Mouse (Mus musculus) WW6 (cell line): ENCODE results near the gene Cacnb3.
"Not testable (repeated sequence)": the region's sequence is repeated elsewhere in the genome, so short reads cannot be mapped to it uniquely, and the experiment has no call there.

Experiments
- DNase-seq: peaks from one replicate; pipeline ENCODE4 v3.0.0-alpha.2; 2013; ENCODE audit warnings: low read depth, low spot score

The Cacnb3 gene

DNA sequence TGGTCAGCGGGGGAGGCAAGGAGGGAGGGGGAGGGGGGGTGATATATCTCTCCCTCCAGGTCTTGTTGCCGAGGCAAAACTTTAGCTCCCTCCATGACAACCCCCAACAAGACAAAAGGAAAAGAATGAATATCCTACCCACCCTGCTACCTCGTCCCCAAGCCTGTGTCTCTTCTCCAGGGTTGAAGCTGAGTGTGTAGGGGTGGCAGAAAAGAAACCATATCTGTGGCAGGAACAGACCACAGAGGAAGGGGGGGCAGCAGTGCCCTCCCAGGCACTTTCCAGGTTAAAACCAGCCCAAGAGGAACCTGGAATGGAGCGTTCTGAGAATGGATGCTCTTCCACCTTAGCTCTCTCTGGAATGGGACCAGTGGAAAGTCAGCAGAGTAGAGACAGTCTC, at the start of gene Cacnb3:
TSS of gene Cacnb3 (plus strand) at position 301 of the 400 bp plus-strand sequence.
- DNase-seq = no peak

DNA sequence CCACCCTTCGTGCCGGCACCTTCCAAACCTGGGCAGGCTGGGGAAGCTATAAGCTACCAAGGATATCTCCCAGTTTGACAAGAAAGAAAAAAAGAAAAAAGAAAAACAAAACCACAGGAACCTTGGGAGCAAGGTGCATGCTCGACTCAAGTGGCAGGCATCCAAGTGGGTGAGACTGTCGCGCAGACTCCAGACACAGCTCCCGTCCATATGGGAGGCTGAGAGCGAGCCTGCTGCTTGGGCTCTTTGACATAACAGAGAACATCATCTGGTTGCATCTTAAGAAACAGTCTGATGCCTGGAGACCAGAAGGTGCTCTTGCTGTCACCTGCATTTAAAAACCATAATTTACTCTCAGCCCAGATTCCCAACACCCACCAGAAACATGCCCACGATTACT, 48.2 kb upstream of the Cacnb3 start:
- no peak for DNase-seq

DNA sequence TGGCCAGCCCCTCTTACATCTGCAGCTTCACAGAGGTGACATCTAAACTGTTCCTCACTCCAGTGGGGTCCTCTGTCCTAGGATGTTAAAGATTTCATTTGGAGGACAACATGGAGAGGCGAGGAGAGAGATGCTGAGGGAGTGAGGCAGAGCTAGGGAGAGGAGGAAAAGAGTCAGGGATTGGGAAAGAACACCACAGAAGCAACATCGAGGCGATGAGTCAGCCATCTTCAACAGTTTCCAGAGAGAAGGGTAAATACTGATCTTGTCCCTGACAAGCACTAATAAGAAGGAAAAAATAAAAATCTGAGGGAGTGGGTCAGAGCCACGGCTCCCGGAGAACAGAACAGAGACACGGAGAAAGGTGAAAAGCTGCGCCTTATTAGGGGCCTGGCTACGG, 47.6 kb upstream of the Cacnb3 start:
- DNase-seq = no peak

DNA sequence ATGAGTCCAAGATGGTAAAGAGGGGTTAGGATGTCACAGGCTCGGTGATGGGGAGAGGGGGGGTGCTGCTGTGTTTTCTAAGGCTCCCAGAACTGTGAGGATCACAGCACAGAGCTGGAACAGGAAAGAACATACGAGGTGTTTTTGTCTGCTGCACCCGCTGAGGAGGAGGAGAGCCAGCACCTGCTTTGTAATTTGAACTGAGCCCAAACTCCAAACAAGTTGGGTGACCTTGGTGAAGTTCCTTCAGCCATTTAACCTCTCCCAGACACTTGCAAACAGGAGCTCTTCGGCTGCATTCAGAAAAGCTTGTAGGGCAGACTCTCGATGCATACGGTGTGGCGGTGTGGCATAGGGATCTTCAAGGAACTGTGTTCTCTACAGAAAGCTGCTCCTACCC, 45.2 kb upstream of the Cacnb3 start:
- DNase-seq = no peak

DNA sequence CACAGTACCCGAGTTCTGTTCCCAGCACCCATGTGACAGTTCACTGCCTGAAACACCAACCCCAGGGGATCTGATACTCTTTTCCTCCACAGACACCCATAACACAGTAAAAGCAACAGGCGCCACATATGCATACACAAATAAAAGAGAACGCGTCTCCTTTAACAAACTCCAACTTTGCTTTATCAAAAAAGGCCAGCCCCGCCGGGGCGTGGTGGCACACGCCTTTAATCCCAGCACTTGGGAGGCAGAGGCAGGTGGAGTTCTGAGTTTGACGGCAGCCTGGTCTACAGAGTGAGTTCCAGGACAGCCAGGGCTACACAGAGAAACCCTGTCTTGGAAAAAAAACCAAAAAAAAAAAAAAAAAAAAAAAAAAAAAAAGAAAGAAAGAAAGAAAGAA, 44.5 kb upstream of the Cacnb3 start:
- DNase-seq = not testable (repeated sequence)

DNA sequence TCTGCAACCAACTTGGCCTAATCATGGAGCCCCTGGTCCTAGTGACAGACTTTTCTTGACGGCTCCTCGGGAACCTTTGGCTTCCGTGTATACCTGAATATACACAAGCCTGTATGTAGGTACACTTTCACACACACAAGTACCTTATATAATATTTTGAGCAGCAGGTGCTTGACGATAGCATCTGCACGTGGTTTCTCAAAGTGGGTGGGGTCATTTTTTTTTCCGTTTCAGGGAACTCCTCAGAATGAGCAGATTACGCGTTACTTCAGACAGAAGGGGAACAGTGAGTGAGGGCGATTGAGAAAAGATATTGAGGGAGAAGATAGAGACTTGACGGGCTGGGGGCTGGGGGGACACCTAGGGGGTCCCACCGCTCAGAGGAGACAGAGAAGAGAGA, 42.9 kb upstream of the Cacnb3 start:
- DNase-seq = no peak

DNA sequence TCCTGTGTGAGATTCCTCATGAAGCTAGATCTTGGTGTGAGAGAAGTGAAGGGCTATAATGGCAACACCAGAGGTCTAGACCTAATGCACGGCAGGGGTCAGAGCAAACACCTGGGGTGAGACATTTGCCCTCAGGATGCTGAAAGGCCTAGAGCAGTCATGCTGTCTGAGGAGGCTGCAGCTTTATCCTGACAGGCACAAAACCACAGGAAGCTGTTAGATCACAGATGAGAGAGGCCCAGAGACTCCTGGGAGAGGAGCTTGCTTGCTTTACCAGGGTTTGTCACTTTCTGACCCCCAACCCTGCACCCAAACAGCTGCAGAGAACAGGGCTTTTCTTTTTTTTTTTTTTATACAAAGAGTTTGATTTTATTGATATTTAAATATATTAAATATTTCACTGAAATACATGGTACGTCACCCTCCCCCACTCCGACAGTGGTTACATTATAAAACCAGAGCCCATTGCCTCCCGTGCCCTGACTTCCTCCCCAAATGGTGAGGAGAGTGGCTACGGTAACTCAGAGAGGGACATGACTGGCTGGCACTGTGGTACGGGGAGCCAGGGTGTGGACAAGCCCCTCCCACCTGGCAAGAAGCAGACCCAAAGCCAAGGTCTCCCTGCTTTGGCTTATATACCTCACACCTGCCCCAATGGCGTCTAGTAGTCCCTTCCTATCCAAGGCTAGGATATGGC, 40.9 kb upstream of the Cacnb3 start:
- DNase-seq = no peak

DNA sequence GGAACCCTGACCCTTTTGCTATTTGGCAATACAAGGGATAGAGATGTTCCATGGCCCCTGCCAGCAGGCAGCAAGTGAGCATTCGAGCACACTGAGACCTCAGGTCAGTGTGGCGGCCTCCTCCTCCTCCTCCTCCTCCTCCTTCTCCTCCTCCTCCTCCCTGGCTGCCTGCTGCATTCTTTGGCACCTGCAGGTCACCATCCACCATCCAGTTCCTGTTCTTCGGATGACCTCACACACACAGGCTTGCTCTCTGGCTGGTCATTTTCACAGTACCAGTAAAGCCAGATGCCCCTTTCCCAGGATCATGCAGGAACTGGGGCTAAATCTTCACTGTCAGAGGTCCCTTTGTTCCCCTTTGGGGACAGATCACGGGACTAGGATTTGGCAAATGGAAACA, 39.2 kb upstream of the Cacnb3 start:
- DNase-seq = no peak

DNA sequence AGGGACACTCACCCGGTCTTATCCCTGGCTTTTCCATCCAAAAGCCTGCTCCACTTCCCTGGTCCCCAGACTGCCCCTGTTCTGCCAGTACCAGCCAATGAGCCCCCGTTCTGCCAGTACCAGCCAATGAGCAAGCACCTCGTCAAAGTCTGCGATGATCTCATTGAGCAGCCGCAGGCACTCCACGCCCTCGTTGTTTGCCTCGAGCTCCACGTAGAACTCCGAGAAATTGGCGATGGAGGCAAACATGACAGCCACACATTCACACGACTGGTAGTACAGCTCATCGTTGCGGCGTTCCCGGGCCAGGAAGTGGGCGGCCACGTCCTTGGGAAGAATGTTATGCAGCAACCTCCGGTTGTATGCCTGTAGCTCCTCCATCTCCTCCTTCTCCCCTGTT, 36.4 kb upstream of the Cacnb3 start:
- DNase-seq = no peak

DNA sequence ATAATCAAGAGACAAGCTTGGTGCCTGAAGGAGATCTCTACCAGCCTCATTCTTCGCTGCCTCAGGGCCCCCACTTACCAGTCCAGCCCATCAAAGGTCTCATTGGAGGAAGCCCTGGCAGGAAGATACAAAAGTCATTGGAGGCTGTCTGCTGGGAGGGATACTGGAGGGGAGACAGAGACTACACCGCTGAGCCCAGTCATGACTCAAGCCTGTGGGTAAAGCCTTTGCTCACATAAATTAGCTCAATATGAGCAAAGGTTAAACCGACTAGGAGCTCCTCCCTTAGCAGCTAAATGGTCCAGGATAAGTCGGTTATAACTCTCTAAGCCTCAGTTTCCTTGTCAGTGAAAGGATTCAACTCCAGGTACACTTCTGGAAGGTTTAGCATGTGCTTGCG, 35.6 kb upstream of the Cacnb3 start:
- no peak for DNase-seq

DNA sequence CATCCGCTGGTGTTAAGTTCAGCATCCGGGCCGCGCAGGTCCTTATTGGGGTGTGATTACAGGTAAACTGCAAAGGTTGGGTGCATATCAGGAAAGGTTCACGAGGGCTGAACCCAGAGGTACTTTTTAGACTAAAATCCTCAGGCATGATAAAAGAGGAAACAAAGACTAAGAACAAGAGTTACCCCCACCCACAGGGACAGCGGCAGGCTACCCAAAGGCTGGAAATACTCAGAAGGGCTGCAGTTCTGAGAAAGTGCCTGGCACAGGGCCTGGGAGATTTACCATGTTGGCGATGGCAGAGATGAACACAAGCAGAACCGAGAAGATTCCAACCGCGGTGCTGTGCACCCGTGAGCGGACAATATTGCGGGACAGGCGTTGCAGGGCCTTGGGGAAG, 34.0 kb upstream of the Cacnb3 start:
- DNase-seq = no peak

DNA sequence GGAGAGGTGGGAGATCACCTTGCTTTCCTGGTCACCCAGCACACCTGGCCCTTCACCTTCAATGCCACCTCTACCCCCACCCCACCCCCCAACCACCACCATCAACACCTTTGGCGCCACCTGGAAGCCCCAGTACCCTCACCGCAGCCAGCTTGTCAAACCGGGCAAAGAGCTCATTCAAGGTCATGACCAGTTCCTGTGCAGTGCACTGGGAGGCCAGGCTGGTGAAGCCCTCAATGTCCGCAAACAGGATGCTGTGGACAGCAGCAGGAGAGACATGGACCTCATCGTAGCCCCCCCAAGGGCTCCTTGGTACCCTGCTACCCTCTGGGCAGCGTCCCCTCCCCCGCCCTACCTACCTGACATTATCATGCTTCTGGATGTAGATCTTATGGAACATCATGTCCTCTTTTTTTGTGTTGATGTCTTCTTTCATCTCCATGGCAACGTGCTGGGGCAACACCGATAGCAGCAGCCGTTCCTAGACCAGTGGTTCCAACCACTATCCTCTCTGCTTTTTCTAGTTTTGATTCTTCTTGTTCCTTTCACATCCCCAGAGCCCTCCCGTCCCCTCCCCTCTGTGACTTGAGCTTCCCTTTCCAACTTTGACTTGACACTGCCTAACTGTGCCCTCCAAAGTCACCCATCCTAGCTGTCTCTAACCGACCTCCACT, 30.5 kb upstream of the Cacnb3 start:
- no peak for DNase-seq

DNA sequence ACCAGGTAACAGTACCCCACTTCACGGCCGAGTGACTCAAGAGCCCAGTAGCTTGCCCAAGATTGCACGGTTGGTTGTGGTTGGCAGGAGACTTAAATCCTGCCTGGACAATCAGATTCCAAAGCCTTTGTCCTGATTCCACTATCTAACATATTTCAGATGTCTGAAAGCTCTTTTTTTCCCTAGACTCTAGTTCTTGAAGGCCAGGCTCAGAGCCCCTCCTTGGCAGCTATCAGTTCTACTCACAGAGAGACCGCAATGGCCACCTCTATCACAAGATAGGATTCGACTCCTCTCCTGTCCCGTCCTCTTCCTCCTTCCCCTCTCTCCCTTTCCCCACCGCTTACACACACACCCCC, 28.8 kb upstream of the Cacnb3 start:
- DNase-seq = no peak

DNA sequence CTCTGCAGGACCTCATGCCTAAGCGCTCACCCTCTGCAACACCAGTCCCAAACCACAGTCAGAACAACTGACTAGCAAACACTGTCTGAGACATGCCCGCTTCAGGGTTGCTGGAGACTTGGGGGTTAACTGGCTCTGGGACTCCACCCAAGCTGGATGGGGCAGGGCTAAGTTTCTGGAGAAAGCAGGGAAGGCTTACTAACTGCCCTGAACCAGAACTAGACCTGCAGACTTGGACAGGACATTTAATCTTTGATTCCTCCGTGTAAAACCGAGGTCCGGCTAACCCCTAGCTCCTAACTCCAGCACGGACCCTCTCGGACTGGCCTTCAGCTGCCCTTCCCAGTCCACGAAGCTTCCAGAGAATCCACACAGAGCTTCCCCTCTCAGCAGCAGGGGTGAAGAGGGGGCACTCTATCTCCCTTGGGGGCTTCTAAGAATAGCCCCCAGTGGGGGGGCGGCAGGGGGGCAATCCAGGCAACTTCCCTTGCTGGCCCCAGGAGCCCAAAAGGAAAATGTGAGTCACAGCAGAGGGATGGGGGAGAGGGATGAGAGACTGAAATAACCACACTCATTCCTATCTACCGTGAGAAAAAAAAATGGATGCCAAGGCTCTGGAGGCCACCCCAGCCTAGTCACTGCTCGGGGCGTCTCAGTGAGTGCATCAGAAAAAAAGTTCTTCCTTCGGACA, 28.3 kb upstream of the Cacnb3 start:
- DNase-seq = no peak

DNA sequence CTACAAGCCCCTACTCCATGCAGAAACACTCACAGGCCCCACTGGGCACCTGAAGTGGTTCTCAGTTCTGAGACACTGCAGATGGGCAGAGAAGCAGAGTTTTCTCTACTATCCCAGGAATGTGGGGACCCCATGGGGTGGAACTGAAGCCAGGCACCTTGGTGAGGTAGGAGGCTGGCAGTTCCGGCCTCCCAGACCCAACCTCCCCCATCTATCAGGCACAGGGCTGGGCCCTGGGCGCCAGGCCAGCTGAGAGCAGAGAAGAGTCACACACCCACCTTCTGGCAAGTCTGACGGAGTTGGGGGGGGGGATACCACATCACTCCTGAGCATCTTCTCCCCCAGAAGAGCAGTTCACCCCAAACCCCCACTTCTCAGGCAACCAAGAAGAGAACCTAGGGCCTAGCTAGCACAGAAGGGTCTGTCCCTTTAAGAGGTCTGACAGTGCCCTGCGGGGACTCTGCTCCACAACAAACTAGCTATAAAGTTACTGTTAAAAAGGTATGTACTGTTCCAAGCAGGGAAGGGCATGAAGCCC, 27.6 kb upstream of the Cacnb3 start:
- no peak for DNase-seq

DNA sequence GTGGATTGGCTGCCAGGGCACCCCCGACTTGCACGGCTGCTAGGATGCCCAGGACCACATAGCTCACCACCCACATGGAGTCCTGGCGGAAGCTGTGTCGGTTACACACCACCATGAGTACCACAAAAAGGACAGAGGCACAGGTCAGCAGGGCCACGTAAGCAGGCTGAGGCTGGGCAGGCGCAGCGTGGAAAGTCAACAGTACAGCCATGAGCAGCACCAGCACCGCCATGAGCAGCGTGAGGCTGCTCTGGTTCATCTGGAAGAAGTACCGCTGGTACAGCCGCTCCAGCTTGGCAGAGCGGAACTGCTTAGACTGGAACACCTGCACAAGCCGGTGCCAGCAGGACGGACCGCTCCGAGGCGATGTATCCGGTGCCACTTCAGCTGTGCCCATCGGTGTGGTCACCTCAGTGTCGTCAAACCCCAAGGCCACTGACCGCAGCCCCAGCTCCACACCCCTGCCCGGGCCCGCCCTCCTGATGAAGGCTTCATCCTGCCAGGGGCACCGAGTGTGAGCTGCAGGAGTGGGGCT, 26.5 kb upstream of the Cacnb3 start:
- no peak for DNase-seq

DNA sequence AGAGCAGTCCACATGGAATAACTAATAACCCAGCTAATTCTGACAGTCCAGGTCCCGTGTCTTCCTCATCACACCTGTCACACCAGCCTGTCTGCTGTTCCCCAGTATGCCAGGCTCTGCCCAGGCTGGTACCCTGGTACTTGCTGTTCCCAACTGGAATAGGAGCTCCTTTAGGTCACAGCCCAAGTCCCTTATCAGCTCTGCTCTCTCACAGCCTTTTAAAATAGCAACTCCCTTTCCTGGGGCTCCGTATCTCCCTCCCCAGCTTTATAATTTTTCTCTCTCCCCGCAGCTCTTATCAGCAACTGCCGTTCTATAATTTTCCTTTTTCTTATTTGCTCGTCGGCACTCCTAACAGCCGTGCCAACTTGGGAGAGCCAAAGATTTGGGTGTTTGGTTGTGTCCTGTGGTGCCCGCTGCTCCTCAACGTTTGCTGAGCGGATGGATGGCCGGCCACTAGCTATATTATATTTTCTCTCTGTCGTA, 24.5 kb upstream of the Cacnb3 start:
- no peak for DNase-seq

DNA sequence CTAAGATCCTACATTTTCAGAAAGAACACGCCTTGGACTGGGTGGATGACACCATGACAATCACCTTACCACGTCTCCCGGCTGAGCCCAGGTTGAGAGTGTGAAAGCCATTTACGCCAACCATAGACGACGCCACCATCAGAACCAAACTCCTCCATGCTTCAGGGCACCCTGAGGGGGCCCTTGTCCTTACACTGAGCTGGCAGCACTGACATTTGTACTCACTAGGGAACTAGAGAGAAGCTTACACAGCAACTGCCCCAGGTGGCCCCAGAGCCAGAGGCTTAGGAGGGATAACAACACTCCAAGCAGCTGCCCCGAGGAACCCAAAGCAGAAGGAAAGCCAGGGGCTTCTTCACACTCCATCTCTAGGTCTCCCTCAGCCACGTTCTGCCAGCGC, 23.9 kb upstream of the Cacnb3 start:
- no peak for DNase-seq

DNA sequence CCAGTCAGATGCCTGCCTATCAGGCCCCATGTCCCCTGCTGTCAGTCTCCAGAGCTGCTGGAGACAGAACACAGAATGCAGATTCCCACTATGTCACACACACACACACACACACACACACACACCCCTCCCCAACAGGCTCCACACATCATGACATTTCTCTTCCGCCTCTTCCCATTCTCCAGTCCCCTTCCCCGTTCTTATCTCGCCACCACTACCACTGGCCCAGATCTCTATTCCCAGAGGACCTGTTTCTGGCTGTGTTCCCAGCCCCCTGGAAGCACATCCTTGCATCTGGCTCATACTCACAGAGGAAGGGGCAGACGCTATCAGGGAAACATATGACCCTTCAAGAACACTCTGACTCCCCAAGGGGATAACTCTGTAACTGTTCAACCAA, 23.1 kb upstream of the Cacnb3 start:
- DNase-seq = no peak

DNA sequence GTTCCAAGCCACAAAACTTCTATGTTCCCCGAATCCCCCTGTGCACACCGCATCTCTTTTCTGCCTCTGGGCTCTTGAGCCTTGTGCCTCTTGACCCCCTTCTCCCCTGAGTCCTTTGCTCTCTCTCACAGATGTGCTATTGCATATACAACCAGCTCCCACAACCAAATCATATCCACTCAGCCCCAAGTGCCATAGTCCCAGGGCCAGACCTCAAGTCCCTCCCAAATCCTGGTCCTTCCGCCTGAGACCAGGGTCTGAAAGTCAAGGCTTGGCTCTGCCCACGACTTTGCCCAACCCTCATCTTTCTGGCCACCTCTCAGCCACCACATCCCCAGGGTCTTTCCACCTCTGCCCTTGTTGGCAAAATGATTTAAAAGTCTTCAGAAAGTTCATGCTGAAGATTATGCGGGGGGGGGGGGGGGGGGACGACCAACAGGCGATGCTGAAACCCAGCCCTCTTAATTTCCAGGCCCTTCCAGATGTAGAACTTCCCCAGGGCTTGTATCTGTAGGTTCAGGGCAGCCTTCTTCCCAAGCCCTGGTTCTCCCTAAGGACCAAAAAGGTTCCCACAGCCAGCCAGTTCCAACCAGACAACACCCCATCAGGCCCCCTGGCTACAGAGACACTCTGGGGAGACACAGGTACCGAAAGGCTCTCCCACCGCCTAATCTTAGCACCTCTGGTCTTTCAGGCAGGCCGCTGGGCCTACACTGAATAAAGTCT, 22.4 kb upstream of the Cacnb3 start:
- no peak for DNase-seq

DNA sequence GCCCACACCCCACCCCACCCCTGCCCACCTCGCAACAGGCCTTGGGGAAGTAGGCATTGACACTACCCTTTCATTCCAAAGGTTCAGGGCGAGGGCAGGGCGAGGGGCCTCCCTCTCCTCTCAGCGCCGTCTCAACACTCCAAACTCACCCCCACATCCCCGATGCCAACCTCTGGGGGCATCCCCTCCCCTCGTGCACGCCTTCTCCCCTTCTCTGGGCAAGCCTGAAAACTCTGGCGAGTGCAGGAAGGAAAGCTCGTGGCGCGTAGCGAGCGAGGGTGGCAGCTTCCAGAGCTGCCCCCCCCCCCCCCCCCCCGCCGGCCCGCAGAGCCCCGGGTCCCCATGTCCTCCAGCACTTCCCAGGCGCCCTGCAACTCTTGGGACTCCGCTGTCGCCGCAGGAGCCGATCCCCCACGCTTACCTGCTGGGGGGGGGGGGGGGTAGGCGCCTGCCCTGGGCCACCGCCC, 21.8 kb upstream of the Cacnb3 start:
- DNase-seq = no peak
